Mouse (Mus musculus) heart, embryonic 14.5 days (tissue): Measurements from ENCODE around the gene Pabpc6. TPM values are rescaled to one million over a fixed set of nuclear protein-coding genes. Genes with fewer than 3 reads are reported as not detected.

Experiments
- ATAC-seq: fragments of 200-750 bp; cut with Nextera tagmentation; 2 replicates; pipeline ENCODE4 v1.8.0; 2017; ENCODE audit warnings: low read depth, moderate TSS enrichment; ENCODE audit not compliant: insufficient number of reproducible peaks, insufficient read depth, low FRiP score
- H3K27ac ChIP-seq, 2 experiments: fragments of 200-500 bp in 1 of 2; fragments of 300-500 bp in 1 of 2; sonication (generic) in 1 of 2; replicated peaks in 1 of 2; 2 replicates each; pipeline ENCODE4 v1.5.1; 2012 to 2014; ENCODE audit warnings: low read depth in 2 of 2, low read length in 2 of 2, control low read depth in 1 of 2, mild to moderate bottlenecking in 1 of 2, mixed read lengths in 1 of 2; ENCODE audit not compliant: control insufficient read depth in 1 of 2, insufficient read depth in 1 of 2
- H3K27me3 ChIP-seq: fragments of 300-500 bp; sonication (generic); 2 replicates; pipeline ENCODE4 v1.6.1; 2014; ENCODE audit warnings: mild to moderate bottlenecking, low read length, control low read depth; ENCODE audit not compliant: control insufficient read depth, insufficient read depth
- H3K36me3 ChIP-seq: fragments of 300-500 bp; sonication (generic); 2 replicates; pipeline ENCODE4 v1.6.1; 2014; ENCODE audit warnings: mild to moderate bottlenecking, control low read depth, low read length, mixed read lengths; ENCODE audit not compliant: control insufficient read depth, insufficient read depth
- H3K4me1 ChIP-seq, 2 experiments: fragments of 200-500 bp in 1 of 2; fragments of 300-500 bp in 1 of 2; sonication (generic) in 1 of 2; 2 replicates each; pipeline ENCODE4 v1.6.1; 2012 to 2014; ENCODE audit warnings: low read length in 2 of 2, control low read depth in 1 of 2, mixed read lengths in 1 of 2; ENCODE audit not compliant: control insufficient read depth in 2 of 2, insufficient read depth in 2 of 2
- H3K4me2 ChIP-seq: fragments of 300-500 bp; sonication (generic); 2 replicates; pipeline ENCODE4 v1.6.1; 2014; ENCODE audit warnings: mild to moderate bottlenecking, low read length
- H3K4me3 ChIP-seq, 2 experiments: fragments of 200-500 bp in 1 of 2; fragments of 300-500 bp in 1 of 2; sonication (generic) in 1 of 2; 2 replicates each; pipeline ENCODE4 v1.5.1; 2012 to 2014; ENCODE audit warnings: low read length in 2 of 2, mild to moderate bottlenecking in 2 of 2, control low read depth in 1 of 2, low read depth in 1 of 2, moderate library complexity in 1 of 2; ENCODE audit not compliant: control insufficient read depth in 1 of 2, insufficient read depth in 1 of 2
- H3K9ac ChIP-seq: fragments of 300-500 bp; sonication (generic); 2 replicates; pipeline ENCODE4 v1.6.1; 2014; ENCODE audit warnings: mild to moderate bottlenecking, low read length
- H3K9me3 ChIP-seq: fragments of 300-500 bp; sonication (generic); 2 replicates; pipeline ENCODE4 v1.6.1; 2016; ENCODE audit warnings: low read length, control low read depth; ENCODE audit not compliant: control insufficient read depth
- WGBS: fragments of 180-500 bp; shearing (Covaris S2); extraction: QIAGEN DNeasy Blood & Tissue Kit; methylation state at CpG from one replicate; pipeline ENCODE4 v1.1.7; 2014; 5-methylcytosine and 5-hydroxymethylcytosine counted together
- polyA plus RNA-seq: library from polyadenylated mRNA; unstranded; fragments of >200 nt; fragmentation: Nextera tagmentation; extraction: Ambion mirVana; gene quantifications from 2 replicates; pipeline ENCODE4 v1.2.1, GENCODE M21; 2014

Pabpc6 gene
- polyA plus RNA-seq: not detected in 2 replicates

DNA sequence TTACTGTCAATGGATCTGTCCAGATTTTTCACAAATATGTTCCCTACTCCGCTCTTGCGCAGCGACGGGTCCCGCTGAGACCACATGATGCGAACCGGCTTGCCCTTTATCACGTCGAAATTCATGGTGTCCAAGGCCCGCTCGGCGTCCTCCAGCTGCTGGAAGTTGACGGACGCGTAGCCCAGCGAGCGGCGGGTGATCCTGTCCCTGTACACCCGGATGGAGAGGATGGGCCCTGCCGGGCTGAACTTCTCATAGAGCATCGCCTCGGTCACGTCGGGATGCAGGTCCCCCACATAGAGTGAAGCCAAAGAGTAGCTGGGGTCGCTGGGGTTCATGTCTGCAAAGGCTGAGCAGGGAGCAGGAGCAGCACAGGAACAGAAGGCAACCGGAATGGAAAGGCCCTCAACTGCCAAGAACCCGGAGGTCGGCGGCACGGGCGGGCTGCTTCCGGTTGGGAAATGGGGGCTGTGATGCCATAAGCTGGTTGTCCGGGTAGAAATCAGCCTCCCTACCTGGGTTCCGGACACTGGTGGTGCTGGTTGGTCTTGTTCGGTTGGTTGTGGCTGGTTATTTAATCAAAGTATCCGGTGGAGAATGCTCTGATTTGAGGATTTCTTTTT, at the start of gene Pabpc6:
Gene Pabpc6, minus strand, starts transcription at position 435 of the 623 bp plus-strand sequence.
- H3K27me3 ChIP-seq: no peaks in the 10 kb centered on the region
- ATAC-seq: no peak
- H3K4me2 ChIP-seq: no peak within 1 kb of the TSS
- no peaks in the 10 kb centered on the region for H3K9me3 ChIP-seq
- H3K9ac ChIP-seq: no peak within 1 kb of the TSS
- H3K4me1 ChIP-seq: no peaks in the 10 kb centered on the region
- H3K36me3 ChIP-seq: no peaks in the 10 kb centered on the region
- no peak within 1 kb of the TSS for H3K4me3 ChIP-seq
- 87% methylated on average over 36 of the region's 36 CpGs for WGBS
- H3K27ac ChIP-seq: no peak within 1 kb of the TSS

DNA sequence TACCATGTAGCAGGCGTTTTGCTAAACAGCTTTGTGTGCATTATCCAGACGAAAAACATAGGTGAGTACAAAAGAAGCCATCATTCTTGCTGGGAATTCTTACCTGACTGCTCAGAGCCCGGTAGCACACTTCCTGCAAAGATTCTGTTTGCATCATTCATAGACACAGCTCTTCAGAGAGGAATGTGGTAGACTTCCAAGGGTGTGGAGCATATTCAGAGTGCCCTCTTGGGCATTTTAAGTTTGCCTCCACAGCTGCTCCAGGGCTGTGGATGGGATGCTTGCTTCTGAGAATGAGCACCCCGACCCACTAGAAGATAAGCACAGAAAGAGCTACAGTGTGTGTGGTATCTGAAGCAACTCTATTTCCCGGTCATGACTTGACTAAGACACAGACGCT, 41.4 kb upstream of the Pabpc6 start:
- no peaks in the 10 kb centered on the region for H3K4me1 ChIP-seq
- no peak overlapping the region for H3K9ac ChIP-seq
- H3K36me3 ChIP-seq: no peaks in the 10 kb centered on the region
- ATAC-seq: no peak
- no peak overlapping the region for H3K27ac ChIP-seq
- 68% methylated on average over 6 of the region's 6 CpGs for WGBS
- no peak overlapping the region for H3K4me3 ChIP-seq
- H3K9me3 ChIP-seq: 0 out of 2 replicates have a peak, but pooled peaks cover 3% of the 10 kb centered on the region
- no peaks in the 10 kb centered on the region for H3K27me3 ChIP-seq
- H3K4me2 ChIP-seq: no peak overlapping the region

DNA sequence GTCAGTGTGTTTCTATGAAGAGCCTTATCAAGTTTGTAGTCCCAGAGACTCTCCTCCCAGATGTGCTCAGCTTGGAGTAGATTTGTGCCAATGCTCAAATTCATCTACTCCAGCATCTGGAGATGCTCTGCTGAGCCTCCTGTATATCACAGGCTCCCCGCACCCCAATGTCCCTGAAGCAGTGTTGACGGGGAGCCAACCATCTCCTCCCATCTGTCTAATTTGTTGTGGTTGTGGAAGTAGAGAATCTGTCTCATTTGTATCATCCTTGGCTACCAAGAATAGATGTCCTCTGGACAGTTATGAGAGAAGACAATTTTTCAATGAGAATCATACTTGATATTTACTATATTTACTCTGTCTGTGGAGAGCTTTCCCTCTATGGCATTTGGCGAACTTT, 39.4 kb upstream of the Pabpc6 start:
- H3K4me2 ChIP-seq: no peak overlapping the region
- H3K9ac ChIP-seq: no peak overlapping the region
- H3K4me1 ChIP-seq: no peaks in the 10 kb centered on the region
- H3K36me3 ChIP-seq: no peaks in the 10 kb centered on the region
- no peaks in the 10 kb centered on the region for H3K9me3 ChIP-seq
- ATAC-seq: no peak
- no peak overlapping the region for H3K27ac ChIP-seq
- H3K27me3 ChIP-seq: no peaks in the 10 kb centered on the region
- H3K4me3 ChIP-seq: no peak overlapping the region
- 78% methylated on average over 3 of the region's 3 CpGs for WGBS

DNA sequence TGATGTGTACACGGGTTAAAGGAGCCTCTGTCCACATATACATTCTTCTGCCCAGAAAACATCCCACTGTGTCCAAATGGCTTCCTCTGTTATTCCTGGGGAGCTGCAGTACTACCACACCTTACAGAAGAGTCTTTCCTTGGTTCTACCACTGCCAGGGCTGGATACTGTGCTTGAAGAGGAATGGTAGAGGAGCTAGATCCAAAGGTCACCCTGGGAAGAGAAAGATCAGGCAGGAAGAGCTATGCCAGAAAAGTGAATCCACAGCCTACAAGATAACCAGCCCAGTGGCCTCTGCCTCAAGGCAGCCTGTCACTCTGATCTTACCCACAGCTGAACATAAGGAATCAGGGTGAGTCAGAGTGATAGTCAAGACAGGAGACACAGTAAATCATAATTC, 37.8 kb upstream of the Pabpc6 start:
- no peak for ATAC-seq
- H3K27me3 ChIP-seq: no peaks in the 10 kb centered on the region
- H3K36me3 ChIP-seq: no peaks in the 10 kb centered on the region
- no peak overlapping the region for H3K9ac ChIP-seq
- WGBS: 84% methylated on average over 1 of the region's 1 CpGs
- H3K9me3 ChIP-seq: no peaks in the 10 kb centered on the region
- H3K4me1 ChIP-seq: no peaks in the 10 kb centered on the region
- no peak overlapping the region for H3K4me2 ChIP-seq
- H3K27ac ChIP-seq: no peak overlapping the region
- H3K4me3 ChIP-seq: no peak overlapping the region

DNA sequence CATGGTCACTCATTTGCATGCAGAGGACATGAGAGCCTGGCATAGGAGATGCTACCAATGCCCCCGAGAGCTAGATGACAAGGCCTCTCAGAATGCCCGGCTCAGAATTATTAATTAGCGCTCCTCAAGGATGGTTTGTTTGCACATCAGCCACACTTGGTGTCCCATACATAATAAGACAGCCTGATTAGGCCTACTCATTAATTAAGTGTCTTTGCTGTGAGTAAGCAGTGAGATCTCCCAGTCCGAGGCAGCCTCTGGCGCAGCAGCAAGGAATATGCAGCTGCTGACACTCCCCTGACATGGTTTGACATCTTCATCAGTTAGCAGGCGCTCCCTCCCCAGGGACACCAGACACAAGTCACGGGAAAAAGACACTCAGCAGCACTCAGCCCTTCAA, 28.2 kb upstream of the Pabpc6 start:
- Histone ChIP-seq H3K36me3 (no peaks in the 10 kb centered on the region), H3K4me2 (no peak overlapping the region), H3K27me3 (no peaks in the 10 kb centered on the region), H3K9me3 (no peaks in the 10 kb centered on the region), H3K9ac (no peak overlapping the region), H3K27ac (no peak overlapping the region), H3K4me1 (no peaks in the 10 kb centered on the region), H3K4me3 (no peak overlapping the region)
- no peak for ATAC-seq
- WGBS: 73% methylated on average over 7 of the region's 7 CpGs

DNA sequence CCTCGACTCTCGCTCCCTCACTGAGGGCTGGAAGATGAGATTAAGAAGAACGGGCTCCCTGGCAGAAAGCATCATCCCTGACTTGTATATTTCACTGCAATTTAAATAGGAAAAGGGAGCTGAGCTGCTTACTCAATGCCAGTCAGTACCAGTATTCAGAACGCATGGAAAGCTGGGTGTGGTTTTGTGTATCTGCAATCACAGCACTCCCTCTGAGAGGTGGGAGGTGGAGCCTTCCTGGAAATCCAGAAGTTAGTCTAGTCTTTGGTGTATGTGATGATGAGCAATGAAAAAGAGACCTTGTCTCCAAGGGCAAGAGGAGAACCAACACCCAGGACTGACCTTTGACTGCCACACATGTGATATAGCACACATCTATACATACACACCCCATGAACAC, 21.7 kb upstream of the Pabpc6 start:
- no peaks in the 10 kb centered on the region for H3K27me3 ChIP-seq
- H3K36me3 ChIP-seq: no peaks in the 10 kb centered on the region
- WGBS: 60% methylated on average over 4 of the region's 4 CpGs
- H3K27ac ChIP-seq: no peak overlapping the region
- H3K4me1 ChIP-seq: no peaks in the 10 kb centered on the region
- ATAC-seq: no peak
- no peak overlapping the region for H3K4me3 ChIP-seq
- no peaks in the 10 kb centered on the region for H3K9me3 ChIP-seq
- no peak overlapping the region for H3K4me2 ChIP-seq
- H3K9ac ChIP-seq: no peak overlapping the region

DNA sequence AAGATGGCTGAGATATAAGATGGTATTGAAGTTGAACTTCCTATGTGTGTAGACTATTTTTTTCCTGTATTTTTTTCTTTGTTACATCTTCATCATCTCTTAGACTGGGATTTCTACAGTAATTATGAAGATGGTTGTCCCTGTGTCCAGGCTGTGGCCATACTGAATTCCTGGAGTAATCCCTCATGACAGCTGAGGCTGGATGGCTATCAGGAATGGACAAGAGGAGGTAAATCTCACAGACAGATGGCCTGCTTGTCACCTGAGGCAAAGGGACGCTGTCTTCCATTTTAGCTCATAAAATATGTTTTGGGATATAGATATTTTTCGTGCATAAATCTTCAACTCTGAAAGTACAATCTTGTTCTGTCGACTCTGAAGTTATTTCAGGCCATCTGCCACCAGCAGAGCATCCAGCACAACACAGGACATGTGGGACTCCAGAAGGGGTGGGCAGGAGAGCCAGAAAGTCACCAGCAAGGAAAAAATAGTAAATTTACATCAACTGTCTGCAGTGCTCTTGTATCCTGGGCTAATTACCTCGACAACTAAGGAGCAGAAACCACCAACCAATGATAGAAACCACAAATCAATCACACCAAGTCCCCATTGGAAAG, 14.1 kb upstream of the Pabpc6 start:
- no peaks in the 10 kb centered on the region for H3K36me3 ChIP-seq
- no peak overlapping the region for H3K9ac ChIP-seq
- WGBS: 73% methylated on average over 4 of the region's 4 CpGs
- no peak overlapping the region for H3K27ac ChIP-seq
- H3K4me2 ChIP-seq: no peak overlapping the region
- ATAC-seq: no peak
- no peak overlapping the region for H3K4me3 ChIP-seq
- H3K27me3 ChIP-seq: no peaks in the 10 kb centered on the region
- H3K4me1 ChIP-seq: no peaks in the 10 kb centered on the region
- H3K9me3 ChIP-seq: no peaks in the 10 kb centered on the region

DNA sequence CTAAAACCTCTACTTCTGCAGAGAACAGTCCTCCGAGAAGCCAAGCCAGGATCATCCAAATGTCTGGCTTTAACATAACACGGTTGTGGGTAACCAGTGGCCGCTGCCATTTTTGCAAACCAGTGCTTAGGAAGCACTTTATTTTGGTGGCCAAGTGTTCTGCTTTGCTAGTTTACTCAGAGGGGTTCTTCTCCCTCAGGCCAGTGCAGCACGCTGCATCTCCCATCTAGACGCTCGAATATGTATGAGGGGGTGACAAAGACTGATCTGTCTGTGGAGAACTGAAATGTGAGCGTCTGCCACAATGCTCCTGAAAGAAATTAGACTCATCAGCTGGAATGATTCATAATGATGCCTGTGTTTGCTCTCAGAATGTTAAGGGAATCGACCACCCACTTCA, 11.2 kb upstream of the Pabpc6 start:
- Histone ChIP-seq H3K4me1 (no peaks in the 10 kb centered on the region), H3K4me2 (no peak overlapping the region), H3K27ac (no peak overlapping the region), H3K27me3 (no peaks in the 10 kb centered on the region), H3K9ac (no peak overlapping the region), H3K36me3 (no peaks in the 10 kb centered on the region), H3K4me3 (no peak overlapping the region), H3K9me3 (no peaks in the 10 kb centered on the region)
- ATAC-seq: no peak
- 74% methylated on average over 8 of the region's 8 CpGs for WGBS
